Mouse (Mus musculus) gastrocnemius, postnatal 14 days (tissue): ENCODE data around the gene Plxna4. TPM values are rescaled to one million over a fixed set of nuclear protein-coding genes. Genes with fewer than 3 reads are reported as not detected.
A peak's percentile ranks its signal among the peaks of the same experiment; 100 is the strongest.

Experiments
- DNase-seq: peaks from one replicate; pipeline ENCODE4 v3.0.0; 2021; ENCODE audit warnings: mixed read lengths
- intact Hi-C: fragments of 180-260 bp; cut with DNase I; formaldehyde crosslinking; loops from one replicate; pipeline ENCODE4 v1.15.1; 2025; ENCODE audit warnings: low total_unique reads
- total RNA-seq, 2 experiments: library from RNA; stranded (reverse); gene quantifications; 2 replicates each; pipeline ENCODE4 v1.2.3; 2021

Plxna4 gene
- total RNA-seq, 2 experiments from 2014 or later = 2.8 to 3.4 TPM

DNA sequence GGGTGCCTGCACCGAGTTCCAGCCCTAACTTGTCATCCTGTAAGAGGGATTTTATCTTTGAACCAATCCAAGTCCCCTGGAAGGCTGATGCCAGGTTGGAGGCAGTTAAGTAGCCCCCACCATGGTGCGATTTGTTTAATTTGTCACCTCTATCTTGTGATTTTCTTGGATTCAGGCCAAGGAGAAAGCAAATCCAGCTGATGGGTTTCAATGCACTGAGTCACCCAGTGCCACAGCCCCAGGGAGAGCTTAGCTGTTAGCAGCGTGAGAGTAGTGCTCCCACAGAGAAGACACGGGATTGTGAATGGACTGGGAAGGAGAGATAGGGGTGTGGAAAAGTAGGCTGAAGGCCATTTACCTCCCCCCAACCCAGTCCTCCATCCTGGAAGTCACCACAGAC is 375.6 kb downstream of the Plxna4 start:
- no peak for DNase-seq
- intact Hi-C loops = no loop called here

DNA sequence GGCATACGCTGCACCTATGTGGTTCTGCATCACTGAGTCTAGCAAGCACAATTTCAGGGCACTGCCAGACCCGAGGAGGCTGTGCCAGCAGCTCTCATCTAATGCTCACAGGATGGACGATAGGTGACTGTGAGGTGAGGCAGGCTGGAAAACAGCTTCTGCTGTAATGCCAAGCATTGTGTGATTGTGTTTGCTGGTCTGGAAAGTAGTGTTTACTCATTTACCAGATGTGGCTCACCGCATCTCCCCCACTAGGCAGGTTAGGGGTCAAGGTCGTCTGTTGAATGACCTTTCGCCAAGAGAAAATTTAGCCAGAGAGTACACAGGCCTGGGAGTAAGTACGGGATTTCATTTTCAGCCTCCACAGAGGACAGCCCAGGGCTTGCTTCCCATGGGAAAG is 377.9 kb downstream of the Plxna4 start:
- intact Hi-C loops = no loop called here
- no peak for DNase-seq

- intact Hi-C loops = no loop called here
- DNase-seq = no peak
Observed at GRCm38 (mm10) chr6:32208951-32209350, 379.0 kb downstream of the Plxna4 start.

DNA sequence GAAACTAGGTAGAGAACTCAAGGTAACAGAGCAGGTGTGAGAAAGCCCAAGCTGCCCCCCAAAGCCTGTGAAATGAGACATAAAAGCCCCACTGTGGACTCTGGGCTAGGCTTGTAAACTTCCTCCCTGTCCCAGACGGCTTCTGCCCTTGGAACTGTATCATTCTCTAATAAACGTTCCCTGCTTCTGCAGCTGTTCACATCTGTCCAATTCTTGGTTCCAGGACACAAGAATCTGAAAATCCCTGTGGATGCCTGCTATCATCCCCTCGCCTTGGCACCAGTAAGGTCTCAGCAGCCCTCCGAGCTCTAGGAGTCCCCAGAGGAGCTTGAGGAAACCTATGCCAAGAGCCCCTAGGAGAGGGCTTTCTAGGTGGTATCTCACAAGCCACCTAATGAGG is 383.7 kb downstream of the Plxna4 start:
- intact Hi-C loops = no loop called here
- DNase-seq = no peak

DNA sequence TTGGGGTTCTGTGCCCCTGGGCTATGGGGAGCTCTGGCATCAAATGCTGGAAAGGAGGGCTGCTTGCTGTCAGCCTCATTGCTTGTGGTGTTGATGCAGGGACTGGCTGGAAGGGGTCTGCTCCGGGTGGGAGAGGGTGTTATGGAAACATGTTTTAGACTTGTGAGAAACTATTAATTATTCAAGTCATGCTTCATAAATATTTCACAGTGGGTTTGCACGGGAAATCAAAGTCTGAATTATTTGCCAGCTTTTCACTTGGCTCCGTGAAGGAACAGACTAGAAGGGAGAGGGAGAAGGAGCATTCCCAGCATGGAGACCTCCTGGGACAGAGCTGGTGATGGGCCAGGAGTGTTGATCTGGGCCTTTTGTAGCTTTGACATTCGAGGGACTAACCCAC is 384.6 kb downstream of the Plxna4 start:
- intact Hi-C loops = no loop called here
- DNase-seq = no peak

DNA sequence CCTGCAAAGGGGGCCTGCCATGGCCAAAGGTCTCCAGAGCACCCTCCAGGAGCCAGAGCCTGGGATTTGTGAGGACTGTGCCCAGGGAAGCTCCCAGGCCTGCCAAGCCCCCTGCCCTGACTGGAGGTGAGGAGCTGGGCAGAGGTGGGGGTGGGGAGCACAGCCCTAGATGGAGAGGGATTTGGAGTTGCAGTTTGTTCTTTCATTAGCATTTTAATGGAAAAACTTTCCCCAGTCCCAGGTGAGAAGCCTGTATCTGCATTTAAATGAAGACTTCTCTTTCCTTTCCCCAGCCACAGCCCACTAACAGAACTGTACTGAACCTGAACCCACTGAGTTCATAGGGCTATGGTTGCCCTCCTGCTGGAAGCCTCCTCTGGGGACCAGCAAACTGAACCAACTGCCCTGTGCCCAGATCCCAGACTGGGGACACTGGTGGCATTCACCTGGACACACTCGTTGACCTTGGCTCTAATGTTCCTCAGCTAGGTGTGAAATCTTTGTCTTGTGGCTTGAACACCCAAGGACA is 385.3 kb downstream of the Plxna4 start:
- intact Hi-C loops = no loop called here
- no peak for DNase-seq

- no peak for DNase-seq
- intact Hi-C loops = no loop called here
Observed at GRCm38 (mm10) chr6:32201506-32201905, 386.5 kb downstream of the Plxna4 start.

- intact Hi-C loops = no loop called here
- DNase-seq = no peak
Observed at GRCm38 (mm10) chr6:32199616-32200015, 388.4 kb downstream of the Plxna4 start.

DNA sequence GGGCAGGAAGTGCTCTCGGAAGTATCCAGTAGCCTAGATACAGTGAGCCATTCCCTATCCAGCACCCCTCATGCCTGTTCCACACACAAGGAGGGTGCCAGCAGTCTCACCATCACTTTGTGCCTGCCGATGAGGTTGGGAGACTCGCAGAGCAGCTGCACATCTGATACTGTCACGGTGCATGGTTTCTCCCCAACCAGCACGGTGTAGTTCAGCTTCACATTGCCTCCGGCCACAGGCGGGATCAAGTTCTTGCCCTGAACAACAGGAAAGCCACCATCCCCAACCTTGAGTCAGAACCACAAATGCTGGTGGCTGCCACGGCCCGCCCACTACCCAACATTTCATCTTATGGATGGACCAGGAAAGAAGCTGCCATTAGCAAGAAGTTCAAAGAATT is 391.1 kb downstream of the Plxna4 start:
- no peak for DNase-seq
- intact Hi-C loops = no loop called here

- DNase-seq = no peak
- intact Hi-C loops = no loop called here
Observed at GRCm38 (mm10) chr6:32193046-32193445, 394.9 kb downstream of the Plxna4 start.

- no peak for DNase-seq
- intact Hi-C loops = no loop called here
Observed at GRCm38 (mm10) chr6:32184402-32184985, 403.5 kb downstream of the Plxna4 start.

- intact Hi-C loops = no loop called here
- no peak for DNase-seq
Observed at GRCm38 (mm10) chr6:32183651-32184185, 404.3 kb downstream of the Plxna4 start.

- intact Hi-C loops = no loop called here
- DNase-seq = no peak
Observed at GRCm38 (mm10) chr6:32180012-32180358, 408.0 kb downstream of the Plxna4 start.

GRCm38 (mm10) chr6:32179346-32180011 is 408.5 kb downstream of the Plxna4 start:
- DNase-seq = peak; percentile 28
- intact Hi-C loops = no loop called here

- DNase-seq = no peak
- intact Hi-C loops = no loop called here
Observed at GRCm38 (mm10) chr6:32177905-32178304, 410.1 kb downstream of the Plxna4 start.

DNA sequence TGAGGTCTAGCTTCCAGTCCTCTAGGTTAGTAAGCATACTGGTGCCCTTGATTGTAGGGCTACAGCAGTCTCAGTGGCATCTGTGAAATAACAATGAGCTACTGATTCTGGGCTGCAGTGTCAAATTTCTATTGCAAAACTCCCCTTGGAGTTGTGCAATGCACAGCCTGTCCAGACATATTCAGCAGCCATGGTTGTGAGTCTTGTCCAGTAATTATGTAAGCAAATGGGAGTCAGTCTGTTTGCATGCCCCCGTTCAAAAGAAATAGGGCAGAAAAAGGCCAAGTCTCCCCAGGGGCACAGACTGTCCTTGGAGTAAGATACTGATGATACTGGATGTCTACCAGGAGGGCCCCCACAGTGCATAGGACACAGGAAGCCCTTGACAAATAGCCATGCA is 420.3 kb downstream of the Plxna4 start:
- intact Hi-C loops = no loop called here
- no peak for DNase-seq

DNA sequence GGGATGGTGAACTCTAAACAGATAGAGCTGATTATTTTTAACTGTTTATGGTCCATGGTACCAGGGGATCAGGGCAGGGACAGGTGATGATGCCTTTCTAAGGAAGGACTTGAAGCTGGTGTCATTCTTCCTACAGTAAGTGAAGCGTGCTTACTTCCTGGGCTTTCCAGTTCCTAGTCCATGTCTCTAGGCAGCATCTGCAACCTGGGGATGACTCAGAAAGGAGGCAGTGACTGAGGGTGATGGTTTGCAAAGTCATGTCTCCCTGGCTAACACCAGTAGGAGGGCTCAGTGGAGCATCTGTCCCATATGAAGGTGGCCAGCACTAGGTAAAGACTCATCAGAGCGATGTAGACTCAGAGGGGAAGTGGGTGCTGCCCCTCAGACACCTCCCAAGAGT is 427.6 kb downstream of the Plxna4 start:
- DNase-seq = no peak
- intact Hi-C loops = no loop called here

DNA sequence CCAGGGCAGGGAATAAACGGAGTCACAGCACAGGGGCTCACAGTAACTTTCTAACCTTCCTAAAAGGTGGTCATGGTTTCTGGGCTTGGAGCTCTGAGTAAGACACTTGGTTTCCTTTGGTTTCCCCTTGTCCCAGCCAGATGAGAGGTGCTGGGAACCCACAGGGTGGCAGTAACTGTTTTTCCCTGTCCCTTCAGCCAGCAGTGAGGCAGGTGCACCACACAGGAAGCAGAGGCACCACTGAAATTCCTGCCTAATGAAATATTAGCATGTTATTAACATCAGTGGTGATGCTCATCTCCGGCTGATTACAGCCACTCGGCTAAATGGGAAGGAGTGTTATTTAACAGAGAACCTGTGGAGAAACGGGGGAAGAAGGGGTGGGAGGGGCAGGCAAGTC is 428.1 kb downstream of the Plxna4 start:
- intact Hi-C loops = no loop called here

GRCm38 (mm10) chr6:32158347-32158746 is 429.6 kb downstream of the Plxna4 start:
- DNase-seq = no peak
- intact Hi-C loops = no loop called here

More for the DNA sequence above, 428.1 kb downstream of the Plxna4 start:
- no peak for DNase-seq

DNA sequence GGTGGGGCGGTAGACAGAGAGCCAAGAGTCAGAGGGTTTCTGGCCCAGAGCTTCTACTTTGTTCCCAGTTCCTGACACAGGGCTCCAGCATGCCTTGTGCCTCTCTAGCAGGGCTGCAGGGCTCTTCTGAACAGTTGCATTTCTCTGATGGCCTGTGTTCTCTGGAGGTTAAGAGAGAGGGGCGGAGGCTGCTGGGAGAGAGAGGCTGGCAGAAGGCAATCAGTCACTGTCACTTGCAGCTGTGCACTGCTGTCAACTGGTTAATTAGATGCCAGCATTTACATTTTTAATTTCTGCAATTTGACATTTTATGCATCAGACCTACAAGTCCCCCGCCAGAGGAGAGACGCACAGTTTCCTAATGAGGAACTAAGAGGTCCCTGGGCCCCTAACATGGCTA is 434.8 kb downstream of the Plxna4 start:
- intact Hi-C loops = no loop called here
- DNase-seq = no peak

DNA sequence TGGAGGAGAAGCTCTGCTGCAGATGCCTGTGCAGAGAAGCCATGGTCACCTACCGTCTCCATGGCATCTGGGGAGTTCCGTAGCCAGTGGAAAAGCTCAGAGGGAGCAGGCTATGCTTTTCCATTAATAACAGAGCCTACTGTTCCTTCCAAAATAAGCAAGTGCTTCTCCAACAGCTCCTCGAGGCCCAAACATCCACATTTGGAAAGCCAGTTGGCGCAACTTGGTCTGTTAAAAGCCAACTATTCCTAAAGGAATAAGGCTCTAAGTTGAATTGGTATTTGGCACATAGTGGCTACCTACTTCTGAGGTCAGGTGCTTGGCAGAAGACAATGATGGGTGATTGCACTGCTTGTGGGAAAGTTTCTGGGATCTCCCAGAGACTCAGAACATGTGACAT is 437.2 kb downstream of the Plxna4 start:
- DNase-seq = no peak
- intact Hi-C loops = no loop called here
